8 mouse cellular contexts compared by ENCODE assay signal in genomic region chr5:89704264-89704663, GRCm38 (mm10).
DNase-seq lines count a peak whose midpoint lies in the region; ATAC-seq and TF ChIP-seq lines count a peak whose summit lies in the region.

No protein-coding gene starts in this region.

- peaks cover 17% of the 10 kb centered on the region for H3K4me1 ChIP-seq in heart, embryonic 16.5 days (ENCODE audit: control insufficient read depth, insufficient read depth, low read length)
- H3K4me1 ChIP-seq in forebrain, postnatal 0 days (ENCODE audit: insufficient read depth) = peaks cover 6% of the 10 kb centered on the region
- peaks cover 6% of the 10 kb centered on the region for H3K4me1 ChIP-seq in limb, embryonic 15.5 days
- no peaks in the 10 kb centered on the region for H3K4me1 ChIP-seq in stomach, embryonic 16.5 days (ENCODE audit: control insufficient read depth, insufficient read depth, low read length)

- H3K4me3 ChIP-seq in heart, embryonic 16.5 days (ENCODE audit: low read length) = no peak overlapping the region
- H3K4me3 ChIP-seq in forebrain, postnatal 0 days (ENCODE audit: low read depth, low read length) = no peak overlapping the region
- no peak overlapping the region for H3K4me3 ChIP-seq in limb, embryonic 15.5 days
- no peak overlapping the region for H3K4me3 ChIP-seq in stomach, embryonic 16.5 days (replicated peaks; ENCODE audit: low read length)

- no peak overlapping the region for H3K9ac ChIP-seq in heart, embryonic 16.5 days (ENCODE audit: low read length)
- no peak overlapping the region for H3K9ac ChIP-seq in forebrain, postnatal 0 days
- H3K9ac ChIP-seq in limb, embryonic 15.5 days = no peak overlapping the region
- no peak overlapping the region for H3K9ac ChIP-seq in stomach, embryonic 16.5 days (ENCODE audit: low read length)

- no peaks in the 10 kb centered on the region for H3K9me3 ChIP-seq in heart, embryonic 16.5 days (replicated peaks; ENCODE audit: control insufficient read depth, low read length)
- H3K9me3 ChIP-seq in forebrain, postnatal 0 days (ENCODE audit: low read length) = no peaks in the 10 kb centered on the region
- H3K9me3 ChIP-seq in limb, embryonic 15.5 days = no peaks in the 10 kb centered on the region
- no peaks in the 10 kb centered on the region for H3K9me3 ChIP-seq in stomach, embryonic 16.5 days (replicated peaks; ENCODE audit: control insufficient read depth, low read length)

- no peak overlapping the region for H3K4me2 ChIP-seq in heart, embryonic 16.5 days (ENCODE audit: low read depth, low read length)
- H3K4me2 ChIP-seq in forebrain, postnatal 0 days (ENCODE audit: low read depth) = no peak overlapping the region
- no peak overlapping the region for H3K4me2 ChIP-seq in limb, embryonic 15.5 days
- H3K4me2 ChIP-seq in stomach, embryonic 16.5 days (ENCODE audit: low read depth, low read length) = no peak overlapping the region

- TF ChIP-seq CTCF in forebrain, postnatal 0 days (IDR thresholded peaks at IDR 0.05; ENCODE audit: low read depth) = no peak

- no peak for DNase-seq in heart, adult 11 months
- peak; percentile 84 for DNase-seq in right cerebral cortex, postnatal 10 days (ENCODE audit: low spot score in 2 of 2)
- DNase-seq in right cerebral cortex, postnatal 36 days (ENCODE audit: low spot score in 2 of 2) = no peak
- peak; percentile 79 for DNase-seq in forebrain, postnatal 0 days
- no peak for DNase-seq in MN1 (ENCODE audit: low spot score)

- H3K27ac ChIP-seq in heart, embryonic 16.5 days (ENCODE audit: low read length) = peak overlapping the region; percentile 65
- no peak overlapping the region for H3K27ac ChIP-seq in forebrain, postnatal 0 days (ENCODE audit: low read depth, low read length)
- H3K27ac ChIP-seq in limb, embryonic 15.5 days = peak overlapping the region; percentile 24; the same call in 1 of the 2 replicates
- H3K27ac ChIP-seq in stomach, embryonic 16.5 days (ENCODE audit: low read length) = no peak overlapping the region

- ATAC-seq in heart, embryonic 16.5 days (replicated peaks; ENCODE audit: extremely low read depth, insufficient read depth, low FRiP score) = peak; percentile 50
- ATAC-seq in forebrain, postnatal 0 days = peak; percentile 47; the same call in 1 of the 2 replicates
- ATAC-seq in limb, embryonic 15.5 days (ENCODE audit: insufficient number of reproducible peaks, low FRiP score, low TSS enrichment, low read depth) = no peak
- peak; percentile 56; the same call in 1 of the 2 replicates for ATAC-seq in stomach, embryonic 16.5 days (ENCODE audit: insufficient read depth, low FRiP score)

- WGBS in heart, embryonic 16.5 days = 13% methylated on average over 1 of the region's 1 CpGs
- WGBS in forebrain, postnatal 0 days = 5% methylated on average over 1 of the region's 1 CpGs
- WGBS in limb, embryonic 15.5 days = 13% methylated on average over 1 of the region's 1 CpGs
- WGBS in stomach, embryonic 16.5 days = 7% methylated on average over 1 of the region's 1 CpGs

- H3K36me3 ChIP-seq in heart, embryonic 16.5 days (ENCODE audit: control insufficient read depth, insufficient read depth) = 0 out of 2 replicates have a peak, but pooled peaks cover 2% of the 10 kb centered on the region
- H3K36me3 ChIP-seq in forebrain, postnatal 0 days (ENCODE audit: insufficient read depth) = peaks cover 3% of the 10 kb centered on the region
- peaks cover 9% of the 10 kb centered on the region; the same call in 1 of the 2 replicates for H3K36me3 ChIP-seq in limb, embryonic 15.5 days
- no peaks in the 10 kb centered on the region for H3K36me3 ChIP-seq in stomach, embryonic 16.5 days (ENCODE audit: control insufficient read depth, insufficient read depth, low read length)

- no peaks in the 10 kb centered on the region for H3K27me3 ChIP-seq in heart, embryonic 16.5 days (ENCODE audit: control insufficient read depth, insufficient read depth, low read length)
- no peaks in the 10 kb centered on the region for H3K27me3 ChIP-seq in forebrain, postnatal 0 days (ENCODE audit: insufficient read depth, low read length)
- no peaks in the 10 kb centered on the region for H3K27me3 ChIP-seq in limb, embryonic 15.5 days
- H3K27me3 ChIP-seq in stomach, embryonic 16.5 days (ENCODE audit: control insufficient read depth, insufficient read depth, low read length) = no peaks in the 10 kb centered on the region

Comparison
In these comparisons a context has a peak if more than half of its experiments do, and no peak if none do; other contexts are left out.
1. DNase-seq: peak in right cerebral cortex, postnatal 10 days (2 of 2) and forebrain, postnatal 0 days (single experiment); none in heart, adult 11 months (single experiment), right cerebral cortex, postnatal 36 days (0 of 2) and MN1 (single experiment).
2. H3K27ac ChIP-seq: peak in heart, embryonic 16.5 days (single experiment) and limb, embryonic 15.5 days (single experiment); none in forebrain, postnatal 0 days (single experiment) and stomach, embryonic 16.5 days (single experiment).